Mouse (Mus musculus) stomach, embryonic 15.5 days (tissue): ENCODE measurements at regions not wholly inside any gene's neighbourhood (a gene's known extent, or its start where the extent isn't known, plus 50 kb on each side); places are given as distances from the start of the nearest gene placed in this dataset.

Source experiments
- ATAC-seq: fragments of 200-750 bp; cut with Nextera tagmentation; 2 replicates; pipeline ENCODE4 v1.8.0; 2017; ENCODE audit warnings: low read depth, moderate number of reproducible peaks, moderate TSS enrichment; ENCODE audit not compliant: insufficient read depth, low FRiP score
- H3K27ac ChIP-seq: fragments of 300-500 bp; sonication (generic); 2 replicates; pipeline ENCODE4 v1.5.1; 2015; ENCODE audit warnings: mild to moderate bottlenecking, inconsistent platforms
- H3K27me3 ChIP-seq: fragments of 300-500 bp; sonication (generic); replicated peaks from 2 replicates; pipeline ENCODE4 v1.6.1; 2015; ENCODE audit warnings: inconsistent platforms
- H3K36me3 ChIP-seq: fragments of 300-500 bp; sonication (generic); 2 replicates; pipeline ENCODE4 v1.6.1; 2015; ENCODE audit warnings: inconsistent platforms
- H3K4me1 ChIP-seq: fragments of 300-500 bp; sonication (generic); 2 replicates; pipeline ENCODE4 v1.6.1; 2015; ENCODE audit warnings: inconsistent platforms
- H3K4me2 ChIP-seq: fragments of 300-500 bp; sonication (generic); 2 replicates; pipeline ENCODE4 v1.6.1; 2015; ENCODE audit warnings: mild to moderate bottlenecking, inconsistent platforms
- H3K4me3 ChIP-seq: fragments of 300-500 bp; sonication (generic); replicated peaks from 2 replicates; pipeline ENCODE4 v1.5.1; 2015; ENCODE audit warnings: inconsistent platforms
- H3K9ac ChIP-seq: fragments of 300-500 bp; sonication (generic); 2 replicates; pipeline ENCODE4 v1.6.1; 2015; ENCODE audit warnings: inconsistent platforms
- H3K9me3 ChIP-seq: fragments of 300-500 bp; sonication (generic); 2 replicates; pipeline ENCODE4 v1.6.1; 2016; ENCODE audit warnings: inconsistent platforms
- WGBS: fragments of 180-500 bp; shearing (Covaris S2); methylation state at CpG from one replicate; pipeline ENCODE4 v1.1.7; 2015; 5-methylcytosine and 5-hydroxymethylcytosine counted together

DNA sequence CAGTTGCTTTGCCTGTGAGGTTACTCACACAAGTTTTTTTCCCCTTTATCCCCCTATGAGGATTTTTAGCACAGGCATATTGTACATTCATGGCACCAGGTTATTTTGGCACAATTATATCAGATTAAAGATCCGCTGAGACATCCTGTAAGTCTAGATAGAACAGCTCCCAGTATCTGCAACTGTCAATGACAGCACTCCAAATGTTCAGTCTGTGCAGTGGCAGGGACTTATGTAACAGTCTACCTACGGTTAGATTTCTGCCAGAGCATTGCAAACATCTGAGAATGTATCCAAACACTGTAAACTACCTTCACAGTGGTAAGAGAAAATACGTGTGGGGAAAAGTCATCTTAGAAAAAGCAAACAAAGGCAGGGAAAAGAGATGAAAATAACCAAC is 163.5 kb upstream of the Kcnh7 start:
- Histone ChIP-seq H3K36me3 (no peaks in the 10 kb centered on the region), H3K27me3 (no peaks in the 10 kb centered on the region), H3K9me3 (no peaks in the 10 kb centered on the region), H3K4me1 (no peaks in the 10 kb centered on the region), H3K9ac (no peak overlapping the region), H3K27ac (no peak overlapping the region), H3K4me3 (no peak overlapping the region), H3K4me2 (no peak overlapping the region)
- 63% methylated on average over 3 of the region's 3 CpGs for WGBS
- no peak for ATAC-seq

DNA sequence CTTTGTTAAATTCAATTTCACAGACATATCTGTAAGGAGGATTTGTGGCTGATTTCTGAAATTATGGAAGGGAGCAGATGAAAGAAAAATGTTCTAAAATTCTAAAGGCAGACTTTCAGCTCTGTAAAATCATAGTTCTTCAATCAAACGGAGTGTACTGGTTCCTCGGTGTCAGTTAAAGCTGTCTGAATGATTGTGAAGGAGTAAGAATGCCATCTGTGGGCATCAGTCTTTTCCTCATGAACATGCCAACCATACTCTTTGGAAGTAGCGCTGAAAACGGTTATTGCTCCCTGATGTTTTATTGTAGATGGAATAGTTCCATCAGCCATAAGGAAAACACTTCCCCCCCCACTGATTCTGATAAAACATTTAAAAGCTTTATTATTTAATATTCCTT is 142.7 kb upstream of the Kcnh7 start:
- H3K9ac ChIP-seq: no peak overlapping the region
- ATAC-seq: no peak
- H3K4me1 ChIP-seq: no peaks in the 10 kb centered on the region
- H3K27me3 ChIP-seq: no peaks in the 10 kb centered on the region
- no peak overlapping the region for H3K4me3 ChIP-seq
- 65% methylated on average over 4 of the region's 4 CpGs for WGBS
- H3K27ac ChIP-seq: no peak overlapping the region
- H3K9me3 ChIP-seq: no peaks in the 10 kb centered on the region
- H3K4me2 ChIP-seq: no peak overlapping the region
- H3K36me3 ChIP-seq: no peaks in the 10 kb centered on the region

- Histone ChIP-seq H3K4me2 (no peak overlapping the region), H3K4me3 (no peak overlapping the region), H3K27ac (no peak overlapping the region), H3K27me3 (no peaks in the 10 kb centered on the region), H3K4me1 (no peaks in the 10 kb centered on the region), H3K36me3 (no peaks in the 10 kb centered on the region), H3K9me3 (no peaks in the 10 kb centered on the region), H3K9ac (no peak overlapping the region)
- peak; percentile 84 for ATAC-seq
These were observed 96.8 kb upstream of the Kcnh7 start for GRCm38 (mm10) chr2:63280911-63281310.

GRCm38 (mm10) chr2:63273799-63274203 is 89.7 kb upstream of the Kcnh7 start:
- no peaks in the 10 kb centered on the region for H3K27me3 ChIP-seq
- H3K4me2 ChIP-seq: no peak overlapping the region
- H3K4me3 ChIP-seq: no peak overlapping the region
- H3K9me3 ChIP-seq: no peaks in the 10 kb centered on the region
- H3K9ac ChIP-seq: no peak overlapping the region
- H3K27ac ChIP-seq: no peak overlapping the region
- ATAC-seq: peak; percentile 56; the same call in 1 of the 2 replicates
- WGBS: 12% methylated on average over 3 of the region's 3 CpGs
- H3K4me1 ChIP-seq: no peaks in the 10 kb centered on the region
- no peaks in the 10 kb centered on the region for H3K36me3 ChIP-seq

DNA sequence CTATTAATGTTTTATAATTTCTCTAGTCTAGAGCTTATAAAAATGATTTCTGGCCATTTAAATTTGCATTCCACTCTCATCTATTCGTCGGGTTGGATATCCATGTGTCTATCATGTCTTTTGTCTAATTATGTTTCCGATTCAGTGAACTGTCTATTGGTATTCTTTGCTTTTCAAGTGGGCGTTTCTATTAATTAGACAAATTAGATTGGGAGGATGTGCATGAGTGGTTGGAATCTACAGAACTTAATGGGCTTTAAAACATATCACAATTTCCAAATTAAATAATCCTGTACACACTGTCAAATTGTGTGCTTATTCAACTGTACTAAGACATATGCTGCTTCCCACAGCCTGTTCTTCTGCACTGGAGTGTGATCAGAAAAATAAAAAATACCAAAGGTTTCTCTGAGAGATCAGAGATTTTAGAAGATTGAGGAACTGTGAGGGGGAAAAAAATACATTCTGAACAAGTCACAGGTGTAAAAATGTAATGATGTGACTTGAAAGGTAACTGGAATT is 62.1 kb upstream of the Kcnh7 start:
- no peaks in the 10 kb centered on the region for H3K36me3 ChIP-seq
- H3K4me3 ChIP-seq: no peak overlapping the region
- ATAC-seq: no peak
- H3K9me3 ChIP-seq: no peaks in the 10 kb centered on the region
- 85% methylated on average over 4 of the region's 4 CpGs for WGBS
- no peaks in the 10 kb centered on the region for H3K27me3 ChIP-seq
- H3K4me1 ChIP-seq: no peaks in the 10 kb centered on the region
- H3K27ac ChIP-seq: no peak overlapping the region
- no peak overlapping the region for H3K4me2 ChIP-seq
- H3K9ac ChIP-seq: no peak overlapping the region

DNA sequence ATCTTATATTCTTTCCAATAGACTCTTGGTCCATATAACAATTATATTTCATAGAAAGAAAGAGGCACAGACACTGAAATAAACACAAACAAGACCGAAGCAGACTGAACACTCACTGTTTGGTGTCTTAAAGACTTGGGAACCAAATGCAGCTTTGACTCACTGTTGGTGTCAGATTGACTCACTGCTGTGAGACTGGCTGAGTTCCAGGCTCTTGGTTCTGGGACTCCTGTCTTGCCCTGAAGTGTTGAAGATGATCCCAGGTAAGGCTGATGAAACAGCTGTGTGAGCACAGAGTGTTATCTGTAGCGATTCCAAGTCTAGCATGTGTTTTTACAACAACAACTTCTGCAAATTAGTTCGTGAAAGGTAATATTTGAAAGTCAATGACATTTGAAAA is 55.2 kb upstream of the Kcnh7 start:
- Histone ChIP-seq H3K27ac (no peak overlapping the region), H3K9me3 (no peaks in the 10 kb centered on the region), H3K4me1 (no peaks in the 10 kb centered on the region), H3K9ac (no peak overlapping the region), H3K36me3 (no peaks in the 10 kb centered on the region), H3K4me2 (no peak overlapping the region), H3K4me3 (no peak overlapping the region), H3K27me3 (no peaks in the 10 kb centered on the region)
- ATAC-seq: no peak
- WGBS: 77% methylated on average over 3 of the region's 3 CpGs
